Mouse (Mus musculus) neural tube, embryonic 13.5 days (tissue): ENCODE results near the gene Timeless. TPM values are rescaled to one million over a fixed set of nuclear protein-coding genes. Genes with fewer than 3 reads are reported as not detected.
"Not testable (repeated sequence)": the region's sequence is repeated elsewhere in the genome, so short reads cannot be mapped to it uniquely, and the experiment has no call there.

Source experiments
- ATAC-seq: fragments of 200-750 bp; cut with Nextera tagmentation; 2 replicates; pipeline ENCODE4 v1.8.0; 2017; ENCODE audit warnings: low read depth, mild to moderate bottlenecking, moderate TSS enrichment, moderate library complexity
- H3K27ac ChIP-seq: fragments of 300-500 bp; sonication (generic); replicated peaks from 2 replicates; pipeline ENCODE4 v1.5.1; 2015; ENCODE audit warnings: moderate library complexity, mild to moderate bottlenecking, inconsistent platforms
- H3K27me3 ChIP-seq: fragments of 300-500 bp; sonication (generic); 2 replicates; pipeline ENCODE4 v1.6.1; 2015; ENCODE audit warnings: mild to moderate bottlenecking, inconsistent platforms
- H3K36me3 ChIP-seq: fragments of 300-500 bp; sonication (generic); 2 replicates; pipeline ENCODE4 v1.6.1; 2015; ENCODE audit warnings: mild to moderate bottlenecking, inconsistent platforms
- H3K4me1 ChIP-seq: fragments of 300-500 bp; sonication (generic); replicated peaks from 2 replicates; pipeline ENCODE4 v1.6.1; 2015; ENCODE audit warnings: inconsistent platforms
- H3K4me2 ChIP-seq: fragments of 300-500 bp; sonication (generic); 2 replicates; pipeline ENCODE4 v1.6.1; 2015; ENCODE audit warnings: inconsistent platforms, mild to moderate bottlenecking, moderate library complexity
- H3K4me3 ChIP-seq: fragments of 300-500 bp; sonication (generic); 2 replicates; pipeline ENCODE4 v1.5.1; 2015; ENCODE audit warnings: mild to moderate bottlenecking, inconsistent platforms
- H3K9ac ChIP-seq: fragments of 300-500 bp; sonication (generic); 2 replicates; pipeline ENCODE4 v1.6.1; 2015; ENCODE audit warnings: moderate library complexity, mild to moderate bottlenecking, inconsistent platforms
- H3K9me3 ChIP-seq: fragments of 300-500 bp; sonication (generic); 2 replicates; pipeline ENCODE4 v1.6.1; 2016; ENCODE audit warnings: inconsistent platforms
- WGBS: fragments of 180-500 bp; shearing (Covaris S2); methylation state at CpG from one replicate; pipeline ENCODE4 v1.1.7; 2015; 5-methylcytosine and 5-hydroxymethylcytosine counted together
- polyA plus RNA-seq: library from polyadenylated mRNA; unstranded; fragments of >200 nt; fragmentation: Nextera tagmentation; extraction: Ambion mirVana; gene quantifications from 2 replicates; pipeline ENCODE4 v1.2.1, GENCODE M21; 2015

Timeless gene
- polyA plus RNA-seq, 1 experiment from 2014 or later, result 24.0 TPM

DNA sequence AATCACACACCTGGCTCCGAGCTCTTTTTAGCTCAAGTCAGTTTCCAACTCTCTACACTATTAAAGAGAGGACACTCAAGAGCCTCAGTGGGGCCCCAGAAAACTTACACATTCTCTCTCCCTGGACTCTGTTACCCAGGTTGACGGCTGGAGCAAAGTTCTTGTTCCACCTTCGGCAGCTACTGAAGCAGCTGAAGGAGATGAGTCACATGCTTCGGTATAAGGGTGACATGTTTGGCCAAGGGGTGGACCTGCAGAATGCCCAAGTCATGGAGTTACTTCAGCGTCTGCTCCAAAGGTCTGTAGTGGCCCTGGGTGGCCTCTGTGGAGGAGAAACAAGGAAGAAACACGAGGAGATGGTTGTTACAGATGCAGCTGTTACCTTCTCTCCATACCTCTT, 49.1 kb downstream of the Timeless start:
- Histone ChIP-seq H3K9me3 (no peaks in the 10 kb centered on the region), H3K4me1 (no peaks in the 10 kb centered on the region), H3K36me3 (peaks cover 82% of the 10 kb centered on the region), H3K27ac (no peak overlapping the region), H3K4me2 (no peak overlapping the region), H3K9ac (no peak overlapping the region), H3K27me3 (no peaks in the 10 kb centered on the region), H3K4me3 (no peak overlapping the region)
- WGBS, result 91% methylated on average over 6 of the region's 6 CpGs
- ATAC-seq, result no peak

DNA sequence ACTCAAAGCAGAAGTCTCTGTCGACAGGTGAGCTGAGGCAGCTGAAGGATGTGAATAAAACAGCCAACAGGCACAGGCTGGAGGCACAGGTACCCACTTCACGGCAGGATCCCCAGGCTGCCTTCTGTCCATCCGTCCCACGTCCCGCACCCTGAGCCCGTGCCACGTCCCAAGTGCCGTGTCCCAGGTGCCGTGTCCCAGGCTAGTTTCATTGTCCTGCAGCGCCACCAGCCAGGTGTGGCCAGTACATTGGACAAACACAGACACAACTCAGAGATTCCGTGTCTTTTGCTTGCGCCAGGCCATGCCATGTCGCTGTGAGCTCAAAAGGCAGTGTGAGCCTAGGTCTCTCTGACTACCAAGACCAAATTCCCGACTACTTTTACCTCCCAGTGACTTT, 49.8 kb downstream of the Timeless start:
- Histone ChIP-seq H3K36me3 (peaks cover 85% of the 10 kb centered on the region), H3K4me1 (no peaks in the 10 kb centered on the region), H3K27ac (no peak overlapping the region), H3K9me3 (no peaks in the 10 kb centered on the region), H3K27me3 (no peaks in the 10 kb centered on the region), H3K9ac (no peak overlapping the region), H3K4me2 (no peak overlapping the region), H3K4me3 (no peak overlapping the region)
- WGBS, result 94% methylated on average over 14 of the region's 14 CpGs
- ATAC-seq, result no peak

DNA sequence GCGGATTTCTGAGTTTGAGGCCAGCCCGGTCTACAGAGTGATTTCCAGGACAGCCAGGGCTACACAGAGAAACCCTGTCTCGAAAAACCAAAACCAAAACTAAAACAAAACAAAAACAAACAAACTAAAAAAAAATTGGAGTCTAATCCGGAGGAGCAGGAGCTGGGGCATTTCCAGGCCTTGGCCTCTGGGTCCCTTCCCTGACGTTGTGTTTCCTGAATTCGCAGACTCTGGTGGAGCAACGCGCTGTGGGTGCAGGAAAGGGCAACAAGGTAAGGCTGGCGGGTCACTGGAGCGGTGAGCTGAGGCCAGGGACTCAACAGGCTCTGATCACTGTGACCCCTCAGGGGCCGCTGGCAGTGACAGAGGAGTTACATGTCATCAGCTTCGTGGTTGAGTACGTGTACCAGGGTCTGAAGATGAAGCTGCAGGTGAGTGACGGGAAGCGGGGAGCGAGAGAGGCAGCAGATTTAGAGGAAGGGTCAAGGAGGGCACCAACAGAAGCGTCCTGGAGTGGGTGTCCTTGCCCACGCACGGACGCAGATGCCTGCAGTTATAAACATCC, 51.1 kb downstream of the Timeless start:
- H3K27ac ChIP-seq, result no peak overlapping the region
- H3K27me3 ChIP-seq, result no peaks in the 10 kb centered on the region
- H3K4me3 ChIP-seq, result no peak overlapping the region
- 90% methylated on average over 20 of the region's 20 CpGs for WGBS
- ATAC-seq, result no peak
- peaks cover 84% of the 10 kb centered on the region for H3K36me3 ChIP-seq
- no peak overlapping the region for H3K9ac ChIP-seq
- no peak overlapping the region for H3K4me2 ChIP-seq
- H3K9me3 ChIP-seq, result no peaks in the 10 kb centered on the region
- H3K4me1 ChIP-seq, result no peaks in the 10 kb centered on the region

- Histone ChIP-seq H3K4me2 (no peak overlapping the region), H3K9ac (no peak overlapping the region), H3K4me3 (no peak overlapping the region), H3K9me3 (no peaks in the 10 kb centered on the region), H3K36me3 (peaks cover 83% of the 10 kb centered on the region), H3K4me1 (no peaks in the 10 kb centered on the region), H3K27me3 (no peaks in the 10 kb centered on the region), H3K27ac (no peak overlapping the region)
- ATAC-seq, result peak; percentile 50; the same call in 1 of the 2 replicates
- WGBS, result 65% methylated on average over 31 of the region's 31 CpGs
Measured at GRCm38 (mm10) chr10:128283604-128284579, 52.0 kb downstream of the Timeless start.

GRCm38 (mm10) chr10:128290594-128290993, 58.7 kb downstream of the Timeless start:
- not testable (repeated sequence) for H3K4me2 ChIP-seq, ATAC-seq, H3K9ac ChIP-seq, H3K4me3 ChIP-seq, H3K4me1 ChIP-seq, H3K9me3 ChIP-seq, H3K27ac ChIP-seq, H3K27me3 ChIP-seq
- WGBS, result 73% methylated on average over 1 of the region's 1 CpGs
- H3K36me3 ChIP-seq, result peaks cover 56% of the 10 kb centered on the region

DNA sequence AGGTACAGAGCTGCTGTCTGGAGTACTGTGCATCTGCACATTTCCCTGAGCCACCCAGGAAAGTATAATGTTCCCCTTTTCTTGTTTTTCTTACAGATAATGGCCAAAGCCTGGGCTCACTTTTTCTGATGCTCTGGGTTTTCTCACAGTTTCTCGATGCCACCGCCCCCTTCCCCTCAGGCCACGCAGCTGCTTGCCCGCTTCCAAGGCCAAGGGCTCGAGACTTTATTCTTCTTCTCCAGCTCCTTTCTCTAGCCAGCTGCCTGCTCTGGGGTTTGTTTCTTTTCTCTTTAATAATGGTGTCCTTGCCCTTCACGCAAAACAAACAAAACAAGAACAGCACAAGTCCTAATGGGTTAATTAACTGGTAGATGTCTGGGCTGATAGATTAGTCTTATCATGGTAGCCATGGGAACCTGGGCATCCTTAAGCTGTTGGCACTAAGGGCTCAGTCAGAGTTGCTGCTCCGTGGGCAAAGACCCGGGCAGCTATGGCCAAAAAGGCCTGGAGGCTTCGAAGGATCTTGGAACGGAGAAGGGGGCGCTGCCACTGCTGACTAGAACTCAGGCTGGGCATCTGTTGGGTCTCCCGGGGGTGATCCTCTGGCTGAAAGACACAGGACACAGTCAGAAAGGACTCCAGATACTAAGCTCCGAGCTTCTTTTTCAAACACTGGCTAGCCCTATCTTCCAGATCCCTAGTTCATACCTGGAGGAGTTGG, 64.7 kb downstream of the Timeless start:
- Histone ChIP-seq H3K4me1 (peaks cover 17% of the 10 kb centered on the region), H3K9me3 (no peaks in the 10 kb centered on the region), H3K4me3 (no peak overlapping the region), H3K27ac (no peak overlapping the region), H3K4me2 (no peak overlapping the region), H3K36me3 (peaks cover 14% of the 10 kb centered on the region), H3K27me3 (no peaks in the 10 kb centered on the region), H3K9ac (0 out of 2 replicates have a peak overlapping the region, but pooled peaks have one; percentile 26)
- WGBS, result 64% methylated on average over 13 of the region's 13 CpGs
- ATAC-seq, result no peak

GRCm38 (mm10) chr10:128297221-128297620, 65.4 kb downstream of the Timeless start:
- no peak overlapping the region for H3K4me3 ChIP-seq
- no peak for ATAC-seq

GRCm38 (mm10) chr10:128297622-128298021, 65.8 kb downstream of the Timeless start:
- H3K4me3 ChIP-seq, result no peak overlapping the region
- H3K27me3 ChIP-seq, result no peaks in the 10 kb centered on the region
- no peak overlapping the region for H3K9ac ChIP-seq
- peaks cover 3% of the 10 kb centered on the region; the same call in 1 of the 2 replicates for H3K36me3 ChIP-seq
- ATAC-seq, result no peak
- no peak overlapping the region for H3K4me2 ChIP-seq
- no peak overlapping the region for H3K27ac ChIP-seq
- H3K9me3 ChIP-seq, result no peaks in the 10 kb centered on the region
- WGBS, result 71% methylated on average over 11 of the region's 11 CpGs
- peaks cover 23% of the 10 kb centered on the region for H3K4me1 ChIP-seq

More at GRCm38 (mm10) chr10:128297221-128297620, 65.4 kb downstream of the Timeless start:
- Histone ChIP-seq H3K4me2 (no peak overlapping the region), H3K9me3 (no peaks in the 10 kb centered on the region), H3K27me3 (no peaks in the 10 kb centered on the region), H3K9ac (no peak overlapping the region), H3K36me3 (peaks cover 7% of the 10 kb centered on the region), H3K4me1 (peaks cover 19% of the 10 kb centered on the region), H3K27ac (no peak overlapping the region)
- WGBS, result 80% methylated on average over 4 of the region's 4 CpGs

DNA sequence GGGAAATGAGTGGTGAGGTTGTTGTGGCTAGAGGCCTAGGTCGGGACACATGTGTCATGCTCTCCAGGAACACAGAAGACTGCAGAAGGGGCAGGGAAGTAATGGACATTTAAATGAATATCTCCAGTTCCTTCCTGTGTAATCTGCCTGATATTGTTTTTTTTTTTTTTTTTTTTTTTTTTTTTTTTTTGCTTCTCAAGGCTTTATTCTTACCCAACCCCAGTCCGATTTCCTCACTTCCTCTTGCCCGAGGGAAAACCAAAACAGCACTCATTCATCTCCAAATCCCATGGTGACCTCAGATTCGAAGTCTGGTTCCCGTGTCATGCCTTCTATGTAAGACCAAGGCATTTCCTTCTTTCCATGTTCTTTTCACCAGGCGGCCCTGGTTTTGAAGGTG, 66.4 kb downstream of the Timeless start:
- Histone ChIP-seq H3K4me2 (no peak overlapping the region), H3K36me3 (no peaks in the 10 kb centered on the region), H3K27me3 (no peaks in the 10 kb centered on the region), H3K9ac (no peak overlapping the region), H3K4me1 (peaks cover 23% of the 10 kb centered on the region), H3K4me3 (no peak overlapping the region), H3K27ac (no peak overlapping the region), H3K9me3 (no peaks in the 10 kb centered on the region)
- ATAC-seq, result no peak
- 72% methylated on average over 6 of the region's 6 CpGs for WGBS

GRCm38 (mm10) chr10:128298702-128299171, 66.9 kb downstream of the Timeless start, which contains the start of gene Il23a:
TSS of gene Il23a (minus strand) at chr10:128298752.
- no peak for ATAC-seq
- Histone ChIP-seq H3K4me1 (peaks cover 25% of the 10 kb centered on the region), H3K9me3 (no peaks in the 10 kb centered on the region), H3K36me3 (no peaks in the 10 kb centered on the region), H3K9ac (no peak within 1 kb of the TSS), H3K4me2 (no peak within 1 kb of the TSS), H3K27ac (no peak within 1 kb of the TSS), H3K27me3 (no peaks in the 10 kb centered on the region), H3K4me3 (no peak within 1 kb of the TSS)
- 83% methylated on average over 11 of the region's 11 CpGs for WGBS

- H3K27ac ChIP-seq, result peak overlapping the region; percentile 94
- H3K9ac ChIP-seq, result peak overlapping the region; percentile 91
- peak overlapping the region; percentile 59 for H3K4me3 ChIP-seq
- H3K4me2 ChIP-seq, result peak overlapping the region; percentile 68
- no peak for ATAC-seq
- H3K4me1 ChIP-seq, result peaks cover 24% of the 10 kb centered on the region
- 0 out of 2 replicates have a peak, but pooled peaks cover 12% of the 10 kb centered on the region for H3K36me3 ChIP-seq
- no peaks in the 10 kb centered on the region for H3K9me3 ChIP-seq
- WGBS, result 35% methylated on average over 3 of the region's 3 CpGs
- H3K27me3 ChIP-seq, result no peaks in the 10 kb centered on the region
Measured at GRCm38 (mm10) chr10:128302357-128302756, 70.5 kb downstream of the Timeless start.
